Mouse (Mus musculus) lung, embryonic 14.5 days (tissue): ENCODE measurements around the gene Slc16a5. TPM values are rescaled to one million over a fixed set of nuclear protein-coding genes. Genes with fewer than 3 reads are reported as not detected.

ENCODE experiments used
- ATAC-seq: fragments of 200-750 bp; cut with Nextera tagmentation; 2 replicates; pipeline ENCODE4 v1.8.0; 2017; ENCODE audit warnings: mild to moderate bottlenecking, moderate TSS enrichment, moderate library complexity; ENCODE audit not compliant: insufficient read depth
- DNase-seq: peaks from one replicate; pipeline ENCODE4 v3.0.0-alpha.2; 2015
- H3K27ac ChIP-seq: fragments of 300-500 bp; sonication (generic); 2 replicates; pipeline ENCODE4 v1.5.1; 2014; ENCODE audit warnings: low read depth, mild to moderate bottlenecking, moderate library complexity
- H3K27me3 ChIP-seq: fragments of 300-500 bp; sonication (generic); 2 replicates; pipeline ENCODE4 v1.6.1; 2014; ENCODE audit warnings: low read length, control low read depth; ENCODE audit not compliant: insufficient read depth
- H3K36me3 ChIP-seq: fragments of 300-500 bp; sonication (generic); 2 replicates; pipeline ENCODE4 v1.6.1; 2014; ENCODE audit warnings: control low read depth; ENCODE audit not compliant: insufficient read depth
- H3K4me1 ChIP-seq: fragments of 300-500 bp; sonication (generic); 2 replicates; pipeline ENCODE4 v1.6.1; 2014; ENCODE audit warnings: antibody characterized with exemption, control low read depth; ENCODE audit not compliant: insufficient read depth
- H3K4me2 ChIP-seq: fragments of 300-500 bp; sonication (generic); 2 replicates; pipeline ENCODE4 v1.6.1; 2014; ENCODE audit warnings: mild to moderate bottlenecking
- H3K4me3 ChIP-seq: fragments of 300-500 bp; sonication (generic); 2 replicates; pipeline ENCODE4 v1.5.1; 2014; ENCODE audit warnings: low read depth, low read length
- H3K9ac ChIP-seq: fragments of 300-500 bp; sonication (generic); 2 replicates; pipeline ENCODE4 v1.6.1; 2014
- H3K9me3 ChIP-seq: fragments of 300-500 bp; sonication (generic); 2 replicates; pipeline ENCODE4 v1.6.1; 2016; ENCODE audit warnings: low read depth, low read length, control low read depth
- CTCF ChIP-seq: IDR thresholded peaks from 2 replicates; pipeline ENCODE4 v1.5.1; 2016; ENCODE audit warnings: antibody characterized with exemption, low read depth
- WGBS: fragments of 180-500 bp; shearing (Covaris S2); extraction: QIAGEN DNeasy Blood & Tissue Kit; methylation state at CpG from one replicate; pipeline ENCODE4 v1.1.7; 2014; 5-methylcytosine and 5-hydroxymethylcytosine counted together
- polyA plus RNA-seq: library from polyadenylated mRNA; unstranded; fragments of >200 nt; fragmentation: Nextera tagmentation; extraction: Ambion mirVana; gene quantifications from 2 replicates; pipeline ENCODE4 v1.2.1, GENCODE M21; 2014

Gene Slc16a5
- polyA plus RNA-seq, 1 experiment from 2014 or later: 0.28 TPM

GRCm38 (mm10) chr11:115508061-115508460 lies 45.8 kb downstream of the Slc16a5 start:
- Histone ChIP-seq H3K4me2 (no peak overlapping the region), H3K27ac (no peak overlapping the region), H3K9ac (no peak overlapping the region), H3K36me3 (peaks cover 11% of the 10 kb centered on the region; the same call in 1 of the 2 replicates), H3K9me3 (no peaks in the 10 kb centered on the region), H3K4me3 (no peak overlapping the region), H3K4me1 (peaks cover 28% of the 10 kb centered on the region), H3K27me3 (no peaks in the 10 kb centered on the region)
- no peak for TF ChIP-seq CTCF
- ATAC-seq (no peak), DNase-seq (no peak)
- WGBS: 72% methylated on average over 2 of the region's 2 CpGs

DNA sequence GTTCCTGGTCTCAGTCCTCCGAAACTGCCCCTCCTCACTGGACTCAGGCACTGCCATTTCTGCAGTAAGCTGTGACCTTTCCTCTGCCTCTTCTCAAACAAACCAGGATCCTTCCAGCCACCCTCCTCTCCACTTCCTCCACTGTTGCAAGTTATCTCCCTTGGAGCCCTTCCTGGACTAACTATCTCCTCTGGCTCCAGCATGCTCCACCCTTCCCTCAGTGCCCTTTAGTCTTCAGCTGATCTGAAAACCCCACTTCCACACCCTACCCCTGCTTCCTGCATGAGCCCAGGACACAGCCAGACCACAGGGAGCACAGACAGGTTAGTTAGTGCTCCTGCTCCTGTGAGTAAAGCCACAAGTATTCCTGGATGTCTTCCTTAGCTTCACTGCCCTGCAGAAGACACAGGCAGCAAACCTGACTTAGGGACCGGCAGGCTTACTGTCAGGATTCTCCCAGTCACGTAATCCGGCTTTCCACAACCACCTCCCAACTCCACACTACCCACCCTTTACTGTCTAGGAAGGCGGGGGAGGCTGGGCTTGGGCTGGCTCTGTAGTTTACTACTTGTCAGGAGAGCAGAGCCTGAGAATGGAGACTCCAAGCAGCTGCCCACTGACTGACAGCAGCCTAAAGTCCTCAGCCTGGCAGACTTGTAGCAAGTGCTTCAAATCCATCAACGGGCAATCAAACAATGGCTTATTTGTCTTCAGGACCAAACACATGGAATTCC lies 47.7 kb downstream of the Slc16a5 start:
- Histone ChIP-seq H3K27me3 (no peaks in the 10 kb centered on the region), H3K4me3 (no peak overlapping the region), H3K4me1 (peaks cover 28% of the 10 kb centered on the region), H3K9ac (0 out of 2 replicates have a peak overlapping the region, but pooled peaks have one; percentile 97), H3K9me3 (no peaks in the 10 kb centered on the region), H3K4me2 (peak overlapping the region; percentile 85), H3K27ac (no peak overlapping the region), H3K36me3 (0 out of 2 replicates have a peak, but pooled peaks cover 6% of the 10 kb centered on the region)
- peak; percentile 19 for DNase-seq
- WGBS: 24% methylated on average over 6 of the region's 6 CpGs
- no peak for TF ChIP-seq CTCF
- no peak for ATAC-seq

GRCm38 (mm10) chr11:115510507-115510888 lies 48.2 kb downstream of the Slc16a5 start:
- H3K4me2 ChIP-seq: peak overlapping the region; percentile 85
- no peaks in the 10 kb centered on the region for H3K9me3 ChIP-seq
- no peak for ATAC-seq
- peak overlapping the region; percentile 97 for H3K9ac ChIP-seq
- WGBS: 37% methylated on average over 5 of the region's 5 CpGs
- no peaks in the 10 kb centered on the region for H3K27me3 ChIP-seq
- no peak for DNase-seq
- no peak for TF ChIP-seq CTCF
- 0 out of 2 replicates have a peak, but pooled peaks cover 6% of the 10 kb centered on the region for H3K36me3 ChIP-seq
- 0 out of 2 replicates have a peak overlapping the region, but pooled peaks have one; percentile 100 for H3K4me3 ChIP-seq
- H3K27ac ChIP-seq: peak overlapping the region; percentile 30; the same call in 1 of the 2 replicates
- peaks cover 28% of the 10 kb centered on the region for H3K4me1 ChIP-seq

GRCm38 (mm10) chr11:115511121-115511520 lies 48.8 kb downstream of the Slc16a5 start:
- 70% methylated on average over 2 of the region's 2 CpGs for WGBS
- Histone ChIP-seq H3K36me3 (0 out of 2 replicates have a peak, but pooled peaks cover 6% of the 10 kb centered on the region), H3K4me2 (peak overlapping the region; percentile 85), H3K9ac (peak overlapping the region; percentile 97), H3K4me1 (peaks cover 28% of the 10 kb centered on the region), H3K9me3 (no peaks in the 10 kb centered on the region), H3K4me3 (peak overlapping the region; percentile 100), H3K27ac (peak overlapping the region; percentile 30; the same call in 1 of the 2 replicates), H3K27me3 (no peaks in the 10 kb centered on the region)
- no peak for DNase-seq
- ATAC-seq: no peak
- TF ChIP-seq CTCF: no peak

DNA sequence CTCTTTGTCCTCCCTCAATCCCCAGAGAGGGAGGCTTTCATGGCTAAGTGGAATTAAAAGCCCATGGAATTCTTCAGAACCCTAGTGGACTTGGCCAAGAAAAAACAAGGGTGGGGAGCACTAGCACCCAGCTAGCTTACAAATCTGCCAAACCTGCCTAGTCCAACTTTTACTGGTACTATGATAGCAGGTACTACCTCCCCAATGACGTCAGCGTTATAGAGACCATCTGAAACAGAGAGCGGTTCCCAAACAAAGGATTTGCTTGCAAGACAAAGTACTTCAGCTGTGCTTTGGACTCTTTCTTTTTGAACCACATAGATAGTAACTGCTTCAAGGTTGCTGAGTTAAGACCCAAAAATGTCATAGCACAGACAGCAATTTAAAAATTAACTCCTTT lies 49.7 kb downstream of the Slc16a5 start:
- Histone ChIP-seq H3K9ac (peak overlapping the region; percentile 97), H3K4me1 (peaks cover 28% of the 10 kb centered on the region), H3K4me2 (peak overlapping the region; percentile 85), H3K27me3 (no peaks in the 10 kb centered on the region), H3K4me3 (peak overlapping the region; percentile 100), H3K36me3 (0 out of 2 replicates have a peak, but pooled peaks cover 6% of the 10 kb centered on the region), H3K9me3 (no peaks in the 10 kb centered on the region), H3K27ac (peak overlapping the region; percentile 91)
- no peak for TF ChIP-seq CTCF
- DNase-seq (no peak), ATAC-seq (no peak)
- WGBS: 31% methylated on average over 3 of the region's 3 CpGs

DNA sequence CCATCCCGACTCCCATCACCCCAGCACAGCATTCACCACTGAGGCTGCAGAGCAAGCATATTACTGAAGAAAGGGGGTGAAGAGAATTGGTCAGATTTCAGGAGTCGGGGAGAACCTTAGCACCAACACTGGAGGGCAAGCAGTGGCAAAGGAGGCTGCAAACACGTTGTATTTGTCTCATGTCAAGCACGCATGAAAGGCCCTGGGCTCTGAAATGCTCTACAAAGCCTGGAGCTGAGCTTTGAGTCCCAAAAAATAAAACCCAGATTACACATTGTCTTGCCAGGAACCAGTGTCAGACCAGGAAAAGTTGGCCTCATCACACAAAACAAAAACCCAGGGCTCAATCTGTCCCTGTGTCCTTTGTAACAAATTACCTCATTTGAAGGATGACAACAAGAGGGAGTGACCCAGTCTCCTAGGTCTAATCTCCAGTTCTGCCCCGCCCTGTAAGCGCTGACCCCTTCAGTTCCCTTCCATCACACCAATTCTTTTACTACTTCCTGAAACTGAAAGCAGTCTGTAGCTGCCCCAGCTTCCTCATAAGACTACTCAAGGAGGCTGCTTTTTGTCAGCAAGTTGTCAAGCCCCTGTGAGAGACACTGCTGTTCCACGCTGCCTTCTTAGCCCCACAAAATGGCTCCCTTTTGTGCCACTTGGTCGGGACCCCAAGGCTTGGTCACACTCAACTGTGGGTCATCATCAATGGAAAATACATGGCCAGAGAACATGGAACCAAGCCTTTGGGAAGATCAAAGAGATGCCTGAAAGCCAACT lies 50.3 kb downstream of the Slc16a5 start:
- Histone ChIP-seq H3K27ac (peak overlapping the region; percentile 91), H3K36me3 (0 out of 2 replicates have a peak, but pooled peaks cover 6% of the 10 kb centered on the region), H3K4me2 (peak overlapping the region; percentile 85), H3K27me3 (no peaks in the 10 kb centered on the region), H3K9ac (peak overlapping the region; percentile 97), H3K9me3 (no peaks in the 10 kb centered on the region), H3K4me1 (peaks cover 28% of the 10 kb centered on the region), H3K4me3 (peak overlapping the region; percentile 100)
- ATAC-seq: no peak
- no peak for TF ChIP-seq CTCF
- 19% methylated on average over 8 of the region's 8 CpGs for WGBS
- peak; percentile 47 for DNase-seq
